Mouse (Mus musculus): Measurements from ENCODE around the gene 9430015G10Rik.

- TF ChIP-seq CTCF (conservative IDR thresholded peaks at IDR 0.05; ENCODE audit: low read length) (no peak), NANOG (IDR thresholded peaks at IDR 0.05; ENCODE audit: borderline replicate concordance, low read length) (no peak), POU5F1 (IDR thresholded peaks at IDR 0.05; ENCODE audit: borderline replicate concordance, low read length) (no peak)
Observed at GRCm38 (mm10) chr4:156124077-156124476, 14.3 kb downstream of the 9430015G10Rik start.
